Mouse (Mus musculus): ENCODE measurements around the gene Gm12248.

DNA sequence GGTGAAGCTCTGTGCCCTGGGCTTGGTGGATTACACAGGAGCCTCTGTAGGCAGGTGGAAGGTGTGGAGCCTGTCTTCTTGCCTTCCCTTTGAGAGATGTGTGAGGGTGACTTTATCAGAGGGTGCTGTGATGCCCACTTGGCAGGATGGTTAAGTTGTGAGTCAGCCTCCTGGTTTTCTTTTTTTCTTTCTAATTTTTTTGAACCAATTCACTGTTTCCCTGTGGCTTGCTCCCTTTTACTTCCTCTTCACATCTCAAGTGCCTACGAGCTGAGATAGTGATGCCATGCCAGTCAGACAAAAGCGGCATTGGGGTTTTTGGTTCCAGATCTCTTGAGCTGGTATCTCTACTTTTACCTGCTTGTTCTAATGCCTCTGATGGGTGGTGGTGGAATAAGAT lies 68.3 kb downstream of the Gm12248 start:
- TF ChIP-seq POLR2A (IDR thresholded peaks at IDR 0.05; ENCODE audit: borderline replicate concordance, low read depth, low read length) (no peak), CTCF (IDR thresholded peaks at IDR 0.05; ENCODE audit: low read depth, low read length) (no peak)
